Mouse (Mus musculus): ENCODE results near the gene Hs2st1.

Hs2st1 gene

DNA sequence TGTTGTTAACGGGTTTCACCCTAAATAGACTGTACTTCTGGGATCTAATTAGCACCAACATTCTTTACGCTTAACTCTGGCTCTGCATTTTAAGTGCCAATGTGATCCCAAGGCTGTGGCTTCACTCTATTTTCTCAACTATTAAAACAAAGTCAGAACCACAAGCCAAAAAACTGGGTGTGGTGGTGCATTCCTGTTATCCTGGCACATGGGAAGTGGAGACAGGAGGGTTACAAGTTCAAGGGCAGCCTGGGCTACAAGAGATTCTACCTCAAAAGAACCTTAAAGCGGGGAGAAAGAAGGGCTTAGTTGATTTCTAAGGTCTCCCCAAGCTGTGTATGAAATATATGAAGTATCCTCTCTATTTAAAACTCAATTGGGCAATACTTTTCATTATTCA, 133.9 kb downstream of the Hs2st1 start:
- no peak for DNase-seq (ENCODE audit: low spot score)

- no peak for DNase-seq (ENCODE audit: low spot score)
These were observed 134.7 kb downstream of the Hs2st1 start for GRCm38 (mm10) chr3:144435281-144435680.

- no peak for DNase-seq (ENCODE audit: low spot score)
These were observed 135.7 kb downstream of the Hs2st1 start for GRCm38 (mm10) chr3:144434276-144434675.

- DNase-seq (ENCODE audit: low spot score) = no peak
These were observed 136.9 kb downstream of the Hs2st1 start for GRCm38 (mm10) chr3:144433039-144433438.

- DNase-seq (ENCODE audit: low spot score) = no peak
These were observed 137.8 kb downstream of the Hs2st1 start for GRCm38 (mm10) chr3:144432143-144432577.

- no peak for DNase-seq (ENCODE audit: low spot score)
These were observed 141.2 kb downstream of the Hs2st1 start for GRCm38 (mm10) chr3:144428514-144429431.

- DNase-seq (ENCODE audit: low spot score) = no peak
These were observed 144.9 kb downstream of the Hs2st1 start for GRCm38 (mm10) chr3:144425041-144425448.

GRCm38 (mm10) chr3:144421404-144422180, 148.4 kb downstream of the Hs2st1 start:
- no peak for DNase-seq (ENCODE audit: low spot score)

- no peak for DNase-seq (ENCODE audit: low spot score)
These were observed 156.2 kb downstream of the Hs2st1 start for GRCm38 (mm10) chr3:144413821-144414220.

DNA sequence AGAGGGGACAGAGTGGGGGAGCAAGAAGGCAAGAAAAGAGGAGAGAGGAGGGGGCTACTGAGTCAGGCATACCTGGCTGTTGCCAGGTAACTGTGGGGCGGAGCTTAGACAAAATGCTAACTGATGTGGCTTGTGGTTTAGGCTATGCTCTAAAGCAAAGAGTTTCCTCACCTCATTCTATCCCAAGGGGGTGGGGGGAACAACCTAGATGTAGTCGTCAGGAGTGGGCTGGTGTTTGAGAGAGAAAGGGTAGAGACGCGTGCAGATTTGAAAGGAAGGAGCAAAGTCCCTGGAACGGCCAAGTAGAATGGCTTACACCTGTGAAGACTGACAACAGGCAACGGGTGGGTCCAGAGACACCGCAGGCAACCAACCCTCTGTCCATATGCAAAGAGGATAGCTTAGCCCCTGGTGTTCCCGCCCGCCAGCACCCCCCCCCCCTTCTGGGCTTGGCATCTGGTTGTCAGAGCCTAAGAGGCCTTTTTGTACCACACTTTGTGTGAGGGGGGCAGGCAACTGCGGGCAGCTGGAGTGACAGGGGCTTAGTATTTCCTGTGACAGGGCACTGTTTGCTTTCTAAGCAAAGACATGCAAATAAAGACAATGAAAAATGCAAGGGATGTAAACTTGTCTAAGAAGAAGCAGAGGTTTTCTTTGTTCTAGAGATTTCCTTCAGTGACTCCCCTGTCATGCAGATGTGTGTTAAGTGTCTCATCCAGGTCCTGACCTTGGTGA, 157.3 kb downstream of the Hs2st1 start:
- peak; percentile 75 for DNase-seq (ENCODE audit: low spot score)

- DNase-seq (ENCODE audit: low spot score) = no peak
These were observed 158.2 kb downstream of the Hs2st1 start for GRCm38 (mm10) chr3:144411650-144412278.

DNA sequence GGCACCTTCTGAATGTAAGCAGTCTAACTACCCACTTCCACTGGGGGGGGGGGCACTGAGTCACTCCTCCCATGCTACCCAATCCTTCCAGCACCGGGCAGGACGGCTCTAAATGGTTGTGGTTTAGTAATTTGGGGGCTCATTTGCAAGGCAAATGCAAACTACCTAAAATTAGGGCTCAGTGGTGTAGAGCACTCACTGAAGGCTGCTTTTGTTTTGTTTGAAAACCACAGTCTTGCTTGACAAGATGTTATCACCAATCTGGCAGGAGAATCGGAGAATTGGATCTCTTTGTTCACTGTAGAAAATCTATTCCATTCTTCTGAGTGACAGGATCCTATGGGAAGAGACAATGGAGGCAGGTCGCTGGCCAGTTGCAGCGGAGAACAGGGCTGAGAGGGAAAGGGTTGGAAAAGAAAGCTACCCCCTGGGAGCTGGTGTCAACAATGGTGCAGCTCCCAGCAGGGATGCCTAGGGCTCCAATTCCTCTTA, 158.9 kb downstream of the Hs2st1 start:
- DNase-seq (ENCODE audit: low spot score) = no peak

GRCm38 (mm10) chr3:144408953-144409352, 161.0 kb downstream of the Hs2st1 start:
- DNase-seq (ENCODE audit: low spot score) = no peak

- DNase-seq (ENCODE audit: low spot score) = no peak
These were observed 164.7 kb downstream of the Hs2st1 start for GRCm38 (mm10) chr3:144405331-144405730.

GRCm38 (mm10) chr3:144401292-144401691, 168.7 kb downstream of the Hs2st1 start:
- peak; percentile 32 for DNase-seq (ENCODE audit: low spot score)

DNA sequence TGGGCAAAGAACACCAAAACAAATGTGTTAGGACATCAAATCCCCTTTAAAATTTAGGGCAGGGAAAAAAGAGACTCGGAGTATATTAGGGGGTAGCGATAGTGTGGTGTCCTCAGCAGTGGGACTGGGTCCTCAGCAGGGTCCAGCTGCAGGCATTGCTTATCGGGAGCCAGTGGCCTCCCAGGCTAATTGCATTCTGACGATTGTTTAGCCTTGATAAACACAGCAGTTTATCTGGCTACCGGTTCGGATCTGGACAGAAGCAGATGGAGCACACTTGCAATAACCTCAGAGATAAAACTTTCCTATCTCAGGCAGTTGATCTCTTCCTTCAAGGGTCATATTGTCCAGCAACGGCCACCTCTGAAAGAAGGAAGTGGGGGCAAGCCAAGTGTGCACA, 169.1 kb downstream of the Hs2st1 start:
- DNase-seq (ENCODE audit: low spot score) = no peak

DNA sequence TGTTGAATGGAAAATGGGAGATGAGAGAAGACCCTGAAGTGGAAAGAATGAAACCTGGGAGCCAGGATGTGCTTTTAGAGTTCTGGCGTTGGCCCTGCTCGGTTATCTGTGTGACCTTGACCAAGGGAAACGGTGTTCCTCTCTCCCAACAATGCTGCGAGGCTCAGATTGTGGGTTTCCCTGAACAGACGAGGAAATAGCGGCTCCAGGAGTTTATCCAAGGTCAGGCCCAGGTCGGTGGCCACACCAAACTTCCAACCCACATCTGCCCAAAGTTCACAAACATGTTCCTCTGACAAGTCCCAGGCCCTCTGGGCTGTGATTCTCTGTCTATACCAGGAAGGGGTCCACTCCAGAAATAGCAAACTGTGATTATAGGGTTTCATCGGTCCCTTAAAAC, 169.6 kb downstream of the Hs2st1 start:
- no peak for DNase-seq (ENCODE audit: low spot score)

DNA sequence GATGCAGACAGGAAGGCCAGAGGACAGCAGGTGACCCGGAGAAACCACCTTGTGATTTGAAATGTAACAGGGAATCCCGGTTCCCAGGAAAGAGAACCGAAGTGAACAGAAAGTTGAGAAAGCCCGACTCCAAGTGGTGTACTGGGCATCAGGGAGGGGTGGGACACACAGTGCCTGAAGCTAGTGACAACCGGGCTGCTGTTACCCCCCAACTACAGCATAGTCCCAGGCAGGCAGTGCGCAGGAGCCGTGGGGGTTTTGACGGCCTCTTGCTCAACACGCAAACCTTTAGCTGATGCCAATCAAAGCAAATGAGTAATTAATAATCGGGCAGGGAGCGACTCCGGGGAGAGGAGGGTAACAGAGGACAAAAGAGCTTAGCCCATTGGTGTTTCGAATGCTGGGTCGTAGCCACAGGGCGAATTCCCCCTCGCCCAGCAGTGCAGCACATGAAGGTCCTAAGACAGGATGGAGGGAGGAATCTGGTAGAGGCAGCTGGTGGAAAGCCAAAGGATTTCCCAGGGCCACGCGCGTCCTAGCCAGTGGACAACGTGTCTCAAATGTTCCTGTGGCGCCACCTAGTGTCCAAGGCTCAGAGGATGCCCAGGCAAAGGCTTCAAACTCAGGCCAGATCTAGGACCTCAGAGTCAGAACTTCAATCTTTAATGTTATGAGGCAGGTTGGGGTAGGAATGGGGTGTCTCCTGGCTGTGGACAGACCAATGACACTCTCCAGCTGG, 170.5 kb downstream of the Hs2st1 start:
- peak; percentile 64 for DNase-seq (ENCODE audit: low spot score)

- no peak for DNase-seq (ENCODE audit: low spot score)
These were observed 171.8 kb downstream of the Hs2st1 start for GRCm38 (mm10) chr3:144398166-144398565.

GRCm38 (mm10) chr3:144396478-144396877, 173.5 kb downstream of the Hs2st1 start:
- DNase-seq (ENCODE audit: low spot score) = no peak

DNA sequence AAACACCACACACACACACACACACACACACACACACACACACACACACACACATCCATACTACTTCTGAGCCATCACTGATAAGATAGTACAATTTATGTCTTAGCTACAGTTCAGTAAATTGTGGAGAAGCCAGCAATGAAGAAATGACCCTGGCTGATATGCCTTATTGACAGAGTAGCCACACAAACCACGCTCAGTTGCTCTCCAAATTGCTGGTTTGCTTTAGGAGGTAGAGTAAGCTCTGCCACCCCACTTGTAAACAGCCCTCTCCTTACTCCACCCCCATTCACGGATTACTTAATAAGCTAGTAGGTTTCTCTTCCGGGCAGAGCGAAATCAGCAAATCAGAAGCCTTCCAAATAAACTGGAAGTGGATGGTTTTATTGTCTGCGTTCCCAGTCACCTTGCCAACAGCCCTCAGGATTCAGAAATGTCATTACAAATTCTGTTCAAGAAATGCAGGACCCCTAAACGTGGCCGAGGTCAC, 175.5 kb downstream of the Hs2st1 start:
- no peak for DNase-seq (ENCODE audit: low spot score)

All from T-cell, adult 2 months (primary cell).